Mouse (Mus musculus): ENCODE results near the gene Ascc3.

The Ascc3 gene

GRCm38 (mm10) chr10:50592355-50593293 is at the start of gene Ascc3:
Ascc3 (plus strand) TSS chr10:50592669.
- peak; percentile 80 to 82 for DNase-seq

- DNase-seq = no peak
Observed at GRCm38 (mm10) chr10:50584721-50585120, 7.7 kb upstream of the Ascc3 start.

- DNase-seq = no peak
Observed at GRCm38 (mm10) chr10:50586556-50586955, 5.9 kb upstream of the Ascc3 start.

GRCm38 (mm10) chr10:50593371-50593770 is 902 bp downstream of the Ascc3 start:
- DNase-seq = no peak

GRCm38 (mm10) chr10:50595340-50595739 is 2.9 kb downstream of the Ascc3 start:
- no peak for DNase-seq

- no peak for DNase-seq
Observed at GRCm38 (mm10) chr10:50604919-50605318, 12.4 kb downstream of the Ascc3 start.

- DNase-seq = no peak
Observed at GRCm38 (mm10) chr10:50613840-50614239, 21.4 kb downstream of the Ascc3 start.

GRCm38 (mm10) chr10:50625874-50626273 is 33.4 kb downstream of the Ascc3 start:
- DNase-seq = no peak

- DNase-seq = no peak
Observed at GRCm38 (mm10) chr10:50639607-50640006, 47.1 kb downstream of the Ascc3 start.

GRCm38 (mm10) chr10:50650612-50651011 is 58.1 kb downstream of the Ascc3 start:
- DNase-seq = no peak

GRCm38 (mm10) chr10:50653551-50653950 is 61.1 kb downstream of the Ascc3 start:
- DNase-seq = no peak

GRCm38 (mm10) chr10:50657352-50657751 is 64.9 kb downstream of the Ascc3 start:
- DNase-seq = no peak

GRCm38 (mm10) chr10:50671517-50671916 is 79.0 kb downstream of the Ascc3 start:
- DNase-seq = no peak

GRCm38 (mm10) chr10:50690324-50690723 is 97.9 kb downstream of the Ascc3 start:
- DNase-seq = no peak

GRCm38 (mm10) chr10:50698836-50699433 is 106.5 kb downstream of the Ascc3 start:
- DNase-seq = no peak

- no peak for DNase-seq
Observed at GRCm38 (mm10) chr10:50701736-50702135, 109.3 kb downstream of the Ascc3 start.

- no peak for DNase-seq
Observed at GRCm38 (mm10) chr10:50702361-50702760, 109.9 kb downstream of the Ascc3 start.

- DNase-seq = no peak
Observed at GRCm38 (mm10) chr10:50704202-50704601, 111.7 kb downstream of the Ascc3 start.

GRCm38 (mm10) chr10:50704898-50705297 is 112.4 kb downstream of the Ascc3 start:
- DNase-seq = no peak

GRCm38 (mm10) chr10:50711286-50711685 is 118.8 kb downstream of the Ascc3 start:
- no peak for DNase-seq

- no peak for DNase-seq
Observed at GRCm38 (mm10) chr10:50711765-50712164, 119.3 kb downstream of the Ascc3 start.

- no peak for DNase-seq
Observed at GRCm38 (mm10) chr10:50733459-50733858, 141.0 kb downstream of the Ascc3 start.

GRCm38 (mm10) chr10:50762069-50762468 is 169.6 kb downstream of the Ascc3 start:
- DNase-seq = no peak

GRCm38 (mm10) chr10:50762984-50763383 is 170.5 kb downstream of the Ascc3 start:
- DNase-seq = no peak
